In genomic region chr7:114203491-114204359, GRCm38 (mm10) we compare ENCODE assay signal across 13 mouse cellular contexts. TPM values are rescaled to one million over a fixed set of nuclear protein-coding genes. Genes with fewer than 3 reads are reported as not detected.
A peak's percentile ranks its signal among the peaks of the same experiment; 100 is the strongest.
DNase-seq lines count a peak whose midpoint lies in the region; ATAC-seq and TF ChIP-seq lines count a peak whose summit lies in the region.
"Had no signal": no experiment of that assay in that cellular context is flagged by ENCODE, and none has a peak within 500 bp of the region (broad histone marks: within the 10 kb centered on the region; RNA-seq: fewer than 3 reads in every experiment).

No protein-coding gene starts in this region.

- H3K4me1 ChIP-seq in liver, embryonic 16.5 days (ENCODE audit: control insufficient read depth, low read depth, low read length): no peaks in the 10 kb centered on the region; the same call in 1 of the 2 replicates
- H3K4me1 ChIP-seq in liver, embryonic 11.5 days (replicated peaks; ENCODE audit: control insufficient read depth, insufficient read depth, low read length): no peaks in the 10 kb centered on the region
- H3K4me1 ChIP-seq in intestine, embryonic 14.5 days (replicated peaks; ENCODE audit: control insufficient read depth, insufficient read depth, low read length): no peaks in the 10 kb centered on the region
- peaks cover 16% of the 10 kb centered on the region for H3K4me1 ChIP-seq in kidney, postnatal 0 days (replicated peaks; ENCODE audit: insufficient read depth, low read length)
- 0 out of 2 replicates have a peak, but pooled peaks cover 11% of the 10 kb centered on the region for H3K4me1 ChIP-seq in stomach, embryonic 15.5 days
- H3K4me1 ChIP-seq: forebrain, embryonic 13.5 days; hindbrain, embryonic 12.5 days had no signal

- no peaks in the 10 kb centered on the region for H3K9me3 ChIP-seq in liver, embryonic 16.5 days (replicated peaks; ENCODE audit: control insufficient read depth, low read length)
- H3K9me3 ChIP-seq in liver, embryonic 11.5 days (ENCODE audit: control insufficient read depth, low read length): no peaks in the 10 kb centered on the region
- H3K9me3 ChIP-seq in intestine, embryonic 14.5 days (ENCODE audit: control insufficient read depth, low read length): no peaks in the 10 kb centered on the region
- H3K9me3 ChIP-seq in kidney, postnatal 0 days (replicated peaks; ENCODE audit: low read length): no peaks in the 10 kb centered on the region
- H3K9me3 ChIP-seq in stomach, embryonic 15.5 days: no peaks in the 10 kb centered on the region
- H3K9me3 ChIP-seq: forebrain, embryonic 13.5 days; hindbrain, embryonic 12.5 days; limb, embryonic 15.5 days had no signal

- 43% methylated on average over 9 of the region's 9 CpGs for WGBS in liver, embryonic 16.5 days (ENCODE audit: insufficient replicate concordance)
- WGBS in liver, embryonic 11.5 days: 56% methylated on average over 9 of the region's 9 CpGs
- WGBS in intestine, embryonic 14.5 days: 32% methylated on average over 9 of the region's 9 CpGs
- 21% methylated on average over 9 of the region's 9 CpGs for WGBS in kidney, postnatal 0 days
- 34% methylated on average over 9 of the region's 9 CpGs for WGBS in stomach, embryonic 15.5 days

- DNase-seq in liver, embryonic 11.5 days (ENCODE audit: low spot score): no peak
- DNase-seq in intestine, embryonic 14.5 days (ENCODE audit: low spot score): no peak
- peak; percentile 69 for DNase-seq in kidney, postnatal 0 days (ENCODE audit: low spot score)
- DNase-seq in layer of hippocampus, postnatal 14 days (ENCODE audit: low spot score in 2 of 2): no peak
- DNase-seq in ovary, postnatal 36 days (ENCODE audit: low spot score): no peak
- DNase-seq: cerebellum, adult 9-10 months; midbrain, embryonic 14.5 days; right cerebral cortex, postnatal 25 days had no signal

- no peak overlapping the region for H3K9ac ChIP-seq in liver, embryonic 16.5 days (ENCODE audit: low read depth, low read length)
- H3K9ac ChIP-seq in liver, embryonic 11.5 days (ENCODE audit: low read depth, low read length): no peak overlapping the region
- no peak overlapping the region for H3K9ac ChIP-seq in intestine, embryonic 14.5 days (ENCODE audit: low read length)
- H3K9ac ChIP-seq in kidney, postnatal 0 days (ENCODE audit: low read depth, low read length): no peak overlapping the region
- H3K9ac ChIP-seq in stomach, embryonic 15.5 days: no peak overlapping the region
- H3K9ac ChIP-seq: forebrain, embryonic 13.5 days; hindbrain, embryonic 12.5 days; limb, embryonic 15.5 days had no signal

- no peaks in the 10 kb centered on the region for H3K27me3 ChIP-seq in liver, embryonic 16.5 days (ENCODE audit: control insufficient read depth, insufficient read depth, low read depth, low read length)
- no peaks in the 10 kb centered on the region for H3K27me3 ChIP-seq in liver, embryonic 11.5 days (replicated peaks; ENCODE audit: control insufficient read depth, insufficient read depth, low read length)
- no peaks in the 10 kb centered on the region for H3K27me3 ChIP-seq in intestine, embryonic 14.5 days (replicated peaks; ENCODE audit: control insufficient read depth, insufficient read depth, low read length)
- H3K27me3 ChIP-seq in kidney, postnatal 0 days (ENCODE audit: insufficient read depth, low read length): no peaks in the 10 kb centered on the region
- no peaks in the 10 kb centered on the region for H3K27me3 ChIP-seq in stomach, embryonic 15.5 days (replicated peaks)
- H3K27me3 ChIP-seq: forebrain, embryonic 13.5 days; hindbrain, embryonic 12.5 days; limb, embryonic 15.5 days had no signal

- H3K36me3 ChIP-seq in liver, embryonic 16.5 days (ENCODE audit: control insufficient read depth, insufficient read depth): no peaks in the 10 kb centered on the region
- no peaks in the 10 kb centered on the region for H3K36me3 ChIP-seq in liver, embryonic 11.5 days (ENCODE audit: control insufficient read depth, insufficient read depth, low read length)
- H3K36me3 ChIP-seq in intestine, embryonic 14.5 days (ENCODE audit: control insufficient read depth, insufficient read depth, low read length): no peaks in the 10 kb centered on the region
- no peaks in the 10 kb centered on the region for H3K36me3 ChIP-seq in kidney, postnatal 0 days (ENCODE audit: insufficient read depth, low read length)
- H3K36me3 ChIP-seq in stomach, embryonic 15.5 days: no peaks in the 10 kb centered on the region
- H3K36me3 ChIP-seq: hindbrain, embryonic 12.5 days; limb, embryonic 15.5 days had no signal

- no peak for TF ChIP-seq CTCF in kidney, postnatal 0 days (IDR thresholded peaks at IDR 0.05; ENCODE audit: low read depth)

- no peak overlapping the region for H3K4me2 ChIP-seq in liver, embryonic 16.5 days (ENCODE audit: low read depth, low read length)
- no peak overlapping the region for H3K4me2 ChIP-seq in liver, embryonic 11.5 days
- H3K4me2 ChIP-seq in intestine, embryonic 14.5 days (ENCODE audit: low read length): no peak overlapping the region
- peak overlapping the region; percentile 32; the same call in 1 of the 2 replicates for H3K4me2 ChIP-seq in kidney, postnatal 0 days (ENCODE audit: low read length)
- H3K4me2 ChIP-seq in stomach, embryonic 15.5 days: no peak overlapping the region; the same call in none of the 2 replicates
- H3K4me2 ChIP-seq: forebrain, embryonic 13.5 days; hindbrain, embryonic 12.5 days; limb, embryonic 15.5 days had no signal

- peak; percentile 64 for ATAC-seq in liver, embryonic 16.5 days (ENCODE audit: low read depth)
- ATAC-seq in liver, embryonic 11.5 days (replicated peaks; ENCODE audit: low FRiP score): no peak
- ATAC-seq in intestine, embryonic 14.5 days (replicated peaks; ENCODE audit: low FRiP score, low TSS enrichment, low read depth): 0 out of 2 replicates have a peak, but pooled peaks have one; percentile 26
- peak; percentile 62 for ATAC-seq in kidney, postnatal 0 days (replicated peaks; ENCODE audit: low FRiP score, low read depth)
- no peak; the same call in 1 of the 2 replicates for ATAC-seq in stomach, embryonic 15.5 days (ENCODE audit: insufficient read depth, low FRiP score, low read depth)
- ATAC-seq: forebrain, embryonic 13.5 days had no signal

- H3K4me3 ChIP-seq in liver, embryonic 16.5 days (ENCODE audit: low read depth, low read length): no peak overlapping the region
- no peak overlapping the region for H3K4me3 ChIP-seq in liver, embryonic 11.5 days (ENCODE audit: low read depth, low read length)
- no peak overlapping the region for H3K4me3 ChIP-seq in intestine, embryonic 14.5 days (ENCODE audit: low read depth, low read length)
- no peak overlapping the region for H3K4me3 ChIP-seq in kidney, postnatal 0 days (replicated peaks; ENCODE audit: low read depth, low read length)
- no peak overlapping the region for H3K4me3 ChIP-seq in stomach, embryonic 15.5 days (replicated peaks)
- H3K4me3 ChIP-seq: forebrain, embryonic 13.5 days; hindbrain, embryonic 12.5 days; limb, embryonic 15.5 days had no signal

- peak overlapping the region; percentile 54 for H3K27ac ChIP-seq in liver, embryonic 16.5 days (ENCODE audit: low read length)
- H3K27ac ChIP-seq in liver, embryonic 11.5 days (ENCODE audit: low read depth, low read length): no peak overlapping the region
- 0 out of 2 replicates have a peak overlapping the region, but pooled peaks have one; percentile 22 for H3K27ac ChIP-seq in intestine, embryonic 14.5 days (ENCODE audit: low read depth)
- peak overlapping the region; percentile 75 for H3K27ac ChIP-seq in kidney, postnatal 0 days
- peak overlapping the region; percentile 63 for H3K27ac ChIP-seq in stomach, embryonic 15.5 days
- H3K27ac ChIP-seq: forebrain, embryonic 13.5 days; hindbrain, embryonic 12.5 days; limb, embryonic 15.5 days had no signal

RNA-seq across cellular contexts. Expression of gene Copb1, which starts 50.8 kb away (rescaled TPM):
- 49.3 and 49.5 TPM in 2 replicates for polyA plus RNA-seq in liver, embryonic 16.5 days (2015; fragmentation: Nextera tagmentation; extraction: Ambion mirVana)
- 102 and 117 TPM in 2 replicates for polyA plus RNA-seq in liver, embryonic 11.5 days (2014; fragmentation: Nextera tagmentation; extraction: Ambion mirVana)
- polyA plus RNA-seq in intestine, embryonic 14.5 days (2014; fragmentation: Nextera tagmentation; extraction: Ambion mirVana): 116 and 122 TPM in 2 replicates
- 116 and 119 TPM in 2 replicates for polyA plus RNA-seq in kidney, postnatal 0 days (2015; fragmentation: Nextera tagmentation; extraction: Ambion mirVana)
- 111 and 127 TPM in 2 replicates for polyA plus RNA-seq in stomach, embryonic 15.5 days (2015; fragmentation: Nextera tagmentation; extraction: Ambion mirVana)
- total RNA-seq in layer of hippocampus, postnatal 14 days (2021): 10 to 100 TPM; 59.6 to 64.4 TPM

Comparison
In these comparisons a context has a peak if more than half of its experiments do, and no peak if none do; other contexts are left out.
1. ATAC-seq: peak in liver, embryonic 16.5 days (single experiment), intestine, embryonic 14.5 days (single experiment) and kidney, postnatal 0 days (single experiment); none in liver, embryonic 11.5 days (single experiment) and stomach, embryonic 15.5 days (single experiment).